Mouse (Mus musculus) heart, adult 2 months (tissue): ENCODE data around the gene Ndufv2.

Source experiments
- EP300 ChIP-seq: fragments of 200-500 bp; IDR thresholded peaks from 2 replicates; pipeline ENCODE4 v1.6.1; 2011; ENCODE audit warnings: low read depth, low read length, control low read depth; ENCODE audit not compliant: insufficient read depth
- POLR2A ChIP-seq: fragments of 200-500 bp; IDR thresholded peaks from 2 replicates; pipeline ENCODE4 v1.6.1; 2011; ENCODE audit warnings: mild to moderate bottlenecking, low read depth, low read length, control low read depth; ENCODE audit not compliant: insufficient read depth

GRCm38 (mm10) chr17:66073971-66074370, 27.4 kb downstream of the Ndufv2 start:
- no peak for TF ChIP-seq EP300
- TF ChIP-seq POLR2A: no peak
